Mouse (Mus musculus): ENCODE results near the gene Sh2d3c. TPM values are rescaled to one million over a fixed set of nuclear protein-coding genes. Genes with fewer than 3 reads are reported as not detected.

Sh2d3c gene
- total and polyA plus RNA-seq, 3 experiments = 27.1 to 52.8 (median 28.9) TPM

DNA sequence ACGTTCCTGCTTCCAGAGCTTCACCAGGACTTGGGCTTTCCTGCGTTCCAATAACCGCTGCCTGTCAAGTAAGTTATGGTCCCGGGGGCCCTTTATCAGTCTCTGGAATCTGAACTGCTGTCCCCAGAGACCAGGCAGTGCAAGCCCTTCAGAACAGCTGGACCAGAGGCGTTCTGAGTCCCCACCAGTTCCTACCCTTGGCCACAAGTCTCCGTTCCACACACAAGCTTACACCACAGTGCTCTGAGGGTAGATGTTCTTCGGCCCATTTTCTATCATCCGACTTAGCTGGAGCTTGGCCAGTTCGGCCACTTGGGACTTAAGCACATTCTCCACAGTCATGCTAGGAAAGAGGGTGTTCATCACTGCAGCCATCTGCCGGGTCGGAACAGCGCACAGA is 46.4 kb downstream of the Sh2d3c start:
- H3K27ac ChIP-seq = no peak overlapping the region
- no peak for TF ChIP-seq POLR2A (IDR thresholded peaks at IDR 0.05; ENCODE audit: insufficient read depth, low read depth, low read length)
- no peak for TF ChIP-seq EP300 (IDR thresholded peaks at IDR 0.05; ENCODE audit: insufficient read depth, low read depth, low read length)
- TF ChIP-seq CTCF (IDR thresholded peaks at IDR 0.05) = no peak
- 58% methylated on average over 12 of the region's 12 CpGs for WGBS
- H3K4me1 ChIP-seq (ENCODE audit: control insufficient read depth, insufficient read depth, low read length) = no peaks in the 10 kb centered on the region
- intact Hi-C loops (cut with DNase I) = no loop called here
- no peaks in the 10 kb centered on the region for H3K36me3 ChIP-seq (ENCODE audit: control insufficient read depth, insufficient read depth, low read length)
- H3K79me2 ChIP-seq (replicated peaks; ENCODE audit: control insufficient read depth, insufficient read depth, low read length) = no peaks in the 10 kb centered on the region
- DNase-seq = no peak
- H3K27me3 ChIP-seq (ENCODE audit: control insufficient read depth, insufficient read depth, low read length) = no peaks in the 10 kb centered on the region
- H3K4me3 ChIP-seq = no peak overlapping the region
- H3K9ac ChIP-seq (ENCODE audit: low read depth, low read length) = no peak overlapping the region

DNA sequence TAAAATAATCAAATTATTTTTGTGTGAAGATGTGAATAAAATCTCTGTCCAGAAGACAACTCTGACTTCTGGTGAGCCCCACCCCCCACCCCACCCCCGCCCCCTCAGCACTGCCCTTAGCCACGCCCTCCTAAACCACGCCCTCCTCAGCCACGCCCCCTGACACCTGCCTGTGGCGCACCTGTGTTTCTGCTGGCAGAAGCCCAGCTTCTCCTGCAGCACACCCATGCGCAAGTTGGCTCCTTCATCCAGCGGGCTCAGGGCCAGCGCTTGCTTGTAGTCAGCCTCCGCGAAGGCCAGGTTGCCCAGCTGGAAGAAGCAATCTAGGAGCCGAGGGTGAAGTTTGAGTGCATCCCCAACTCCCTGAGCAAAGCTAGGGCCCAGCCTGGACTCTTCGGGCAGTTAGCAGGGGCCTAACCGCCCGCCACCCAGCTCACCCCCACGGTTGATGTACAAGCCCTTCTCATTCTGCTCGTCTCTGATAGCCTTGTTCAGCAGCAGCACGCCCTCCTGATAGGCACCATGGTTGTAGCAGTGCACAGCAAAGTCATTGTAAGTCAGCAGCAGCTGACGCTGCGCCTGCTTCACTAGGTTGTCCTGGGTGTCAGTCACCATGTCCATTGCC is 47.9 kb downstream of the Sh2d3c start:
- Histone ChIP-seq H3K4me3 (no peak overlapping the region), H3K36me3 (ENCODE audit: control insufficient read depth, insufficient read depth, low read length) (no peaks in the 10 kb centered on the region), H3K9ac (ENCODE audit: low read depth, low read length) (no peak overlapping the region), H3K27me3 (ENCODE audit: control insufficient read depth, insufficient read depth, low read length) (no peaks in the 10 kb centered on the region), H3K79me2 (replicated peaks; ENCODE audit: control insufficient read depth, insufficient read depth, low read length) (no peaks in the 10 kb centered on the region), H3K27ac (no peak overlapping the region), H3K4me1 (ENCODE audit: control insufficient read depth, insufficient read depth, low read length) (no peaks in the 10 kb centered on the region)
- DNase-seq = no peak
- intact Hi-C loops (cut with DNase I) = no loop called here
- no peak for TF ChIP-seq CTCF (IDR thresholded peaks at IDR 0.05)
- TF ChIP-seq EP300 (IDR thresholded peaks at IDR 0.05; ENCODE audit: insufficient read depth, low read depth, low read length) = no peak
- no peak for TF ChIP-seq POLR2A (IDR thresholded peaks at IDR 0.05; ENCODE audit: insufficient read depth, low read depth, low read length)
- 57% methylated on average over 19 of the region's 19 CpGs for WGBS

DNA sequence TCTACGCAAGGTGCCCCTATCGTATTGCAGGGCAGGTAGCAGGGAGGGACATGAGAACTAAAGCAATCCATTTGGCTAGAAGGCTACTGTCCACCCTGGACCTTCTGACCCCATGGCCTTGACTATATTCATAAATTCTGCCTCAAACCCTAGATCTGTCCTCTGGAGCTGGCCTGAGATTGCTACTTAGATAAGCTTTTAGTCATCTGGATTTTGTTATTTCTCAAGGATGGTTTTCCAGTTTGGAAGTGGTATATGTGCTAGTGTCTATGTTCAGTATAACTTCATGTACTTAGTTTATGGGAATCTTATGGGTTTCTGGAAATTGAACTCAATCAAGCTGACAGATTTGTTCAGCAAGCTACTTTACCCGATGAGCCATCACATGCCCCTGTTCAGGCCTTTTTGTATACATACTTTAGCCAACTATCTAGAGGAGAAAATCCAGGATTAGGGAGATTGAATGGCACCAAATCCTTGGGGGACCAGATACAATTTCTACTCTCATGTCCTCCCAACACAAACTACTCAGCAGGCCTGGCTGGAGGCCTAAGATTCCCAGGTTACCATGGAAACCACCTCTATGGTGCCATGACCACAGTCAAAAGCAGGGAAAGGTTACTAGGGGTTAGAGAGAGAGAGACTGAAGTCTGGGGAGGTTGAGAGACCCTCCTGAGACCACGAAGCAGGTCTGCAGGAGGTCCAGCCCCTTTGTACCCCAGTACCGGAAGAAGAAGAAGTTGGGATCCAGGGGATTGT is 48.7 kb downstream of the Sh2d3c start:
- intact Hi-C loops (cut with DNase I) = no loop called here
- WGBS = 91% methylated on average over 5 of the region's 5 CpGs
- Histone ChIP-seq H3K9ac (ENCODE audit: low read depth, low read length) (no peak overlapping the region), H3K27ac (no peak overlapping the region), H3K79me2 (replicated peaks; ENCODE audit: control insufficient read depth, insufficient read depth, low read length) (no peaks in the 10 kb centered on the region), H3K27me3 (ENCODE audit: control insufficient read depth, insufficient read depth, low read length) (no peaks in the 10 kb centered on the region), H3K36me3 (ENCODE audit: control insufficient read depth, insufficient read depth, low read length) (no peaks in the 10 kb centered on the region), H3K4me1 (ENCODE audit: control insufficient read depth, insufficient read depth, low read length) (no peaks in the 10 kb centered on the region), H3K4me3 (no peak overlapping the region)
- DNase-seq = no peak
- TF ChIP-seq CTCF (IDR thresholded peaks at IDR 0.05) (no peak), POLR2A (IDR thresholded peaks at IDR 0.05; ENCODE audit: insufficient read depth, low read depth, low read length) (no peak), EP300 (IDR thresholded peaks at IDR 0.05; ENCODE audit: insufficient read depth, low read depth, low read length) (no peak)

DNA sequence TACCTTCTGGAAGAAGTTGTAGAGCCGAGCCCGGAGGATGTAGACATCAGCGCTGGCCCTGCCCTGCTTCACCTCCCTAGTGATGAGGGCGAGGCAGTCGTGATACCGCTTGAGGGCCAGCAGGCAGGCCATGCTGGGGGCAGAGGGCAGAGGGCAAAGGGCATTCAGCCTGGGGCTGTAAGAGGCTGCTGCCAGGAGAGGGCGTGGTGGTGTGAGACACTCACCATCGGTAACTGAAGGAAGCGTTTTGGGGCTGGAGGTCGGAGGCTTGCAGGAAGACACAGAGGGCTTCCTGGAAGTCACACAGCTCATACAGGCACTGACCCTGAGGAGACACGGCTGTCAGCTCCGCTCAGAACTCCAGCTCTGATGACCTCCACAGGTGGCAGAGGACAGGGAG is 51.0 kb downstream of the Sh2d3c start:
- no peak for DNase-seq
- 30% methylated on average over 12 of the region's 12 CpGs for WGBS
- Histone ChIP-seq H3K4me1 (ENCODE audit: control insufficient read depth, insufficient read depth, low read length) (no peaks in the 10 kb centered on the region; the same call in 1 of the 2 replicates), H3K9ac (ENCODE audit: low read depth, low read length) (no peak overlapping the region), H3K27me3 (ENCODE audit: control insufficient read depth, insufficient read depth, low read length) (no peaks in the 10 kb centered on the region), H3K79me2 (replicated peaks; ENCODE audit: control insufficient read depth, insufficient read depth, low read length) (no peaks in the 10 kb centered on the region), H3K36me3 (ENCODE audit: control insufficient read depth, insufficient read depth, low read length) (no peaks in the 10 kb centered on the region), H3K27ac (no peak overlapping the region), H3K4me3 (no peak overlapping the region)
- intact Hi-C loops (cut with DNase I) = no loop called here
- TF ChIP-seq POLR2A (IDR thresholded peaks at IDR 0.05; ENCODE audit: insufficient read depth, low read depth, low read length) = no peak
- no peak for TF ChIP-seq CTCF (IDR thresholded peaks at IDR 0.05)
- TF ChIP-seq EP300 (IDR thresholded peaks at IDR 0.05; ENCODE audit: insufficient read depth, low read depth, low read length) = no peak

DNA sequence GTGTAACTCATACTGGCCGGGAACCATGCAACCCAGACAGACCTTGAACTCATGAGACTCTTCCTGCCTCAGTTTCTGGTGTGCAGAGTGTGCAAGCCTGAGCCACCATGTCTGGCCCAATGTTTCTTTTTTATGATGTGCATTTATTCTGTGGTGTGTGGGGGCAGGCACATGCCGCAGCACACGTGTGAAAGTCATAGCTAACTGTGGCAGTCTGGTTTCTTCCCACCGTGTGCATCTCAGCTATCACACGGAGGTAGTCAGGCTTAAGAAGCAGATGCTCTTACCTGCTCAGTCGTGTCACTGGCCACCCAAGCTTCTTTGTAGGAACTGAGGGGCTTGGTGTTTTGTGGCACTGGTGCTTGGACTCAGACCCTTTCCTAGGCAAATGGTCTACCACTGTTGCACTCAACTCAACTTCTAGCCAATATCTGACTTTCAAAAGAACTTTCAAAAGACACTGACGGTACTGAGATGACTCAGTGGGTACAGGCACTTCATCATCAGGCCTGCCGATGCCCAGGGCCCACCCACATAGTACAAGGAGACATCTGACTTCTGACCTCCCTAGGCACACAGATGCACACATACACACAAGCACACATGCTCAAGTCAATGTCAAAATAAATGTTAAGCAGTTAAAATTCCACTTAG is 51.9 kb downstream of the Sh2d3c start:
- no peak overlapping the region for H3K4me3 ChIP-seq
- 83% methylated on average over 8 of the region's 8 CpGs for WGBS

More for the DNA sequence above, 51.9 kb downstream of the Sh2d3c start:
- DNase-seq = no peak
- Histone ChIP-seq H3K36me3 (ENCODE audit: control insufficient read depth, insufficient read depth, low read length) (no peaks in the 10 kb centered on the region), H3K27ac (no peak overlapping the region), H3K9ac (ENCODE audit: low read depth, low read length) (no peak overlapping the region), H3K4me1 (ENCODE audit: control insufficient read depth, insufficient read depth, low read length) (no peaks in the 10 kb centered on the region; the same call in 1 of the 2 replicates), H3K79me2 (replicated peaks; ENCODE audit: control insufficient read depth, insufficient read depth, low read length) (no peaks in the 10 kb centered on the region), H3K27me3 (ENCODE audit: control insufficient read depth, insufficient read depth, low read length) (no peaks in the 10 kb centered on the region)
- intact Hi-C loops (cut with DNase I) = no loop called here
- no peak for TF ChIP-seq EP300 (IDR thresholded peaks at IDR 0.05; ENCODE audit: insufficient read depth, low read depth, low read length)
- no peak for TF ChIP-seq CTCF (IDR thresholded peaks at IDR 0.05)
- TF ChIP-seq POLR2A (IDR thresholded peaks at IDR 0.05; ENCODE audit: insufficient read depth, low read depth, low read length) = no peak
